In genomic region chr7:141539556-141540311, GRCm38 (mm10) we compare ENCODE assay signal across 8 mouse cellular contexts. TPM values are rescaled to one million over a fixed set of nuclear protein-coding genes. Genes with fewer than 3 reads are reported as not detected.
A peak's percentile ranks its signal among the peaks of the same experiment; 100 is the strongest.
DNase-seq lines count a peak whose midpoint lies in the region; ATAC-seq and TF ChIP-seq lines count a peak whose summit lies in the region.

Gene Chid1, minus strand, starts transcription at chr7:141539857.

- H3K9me3 ChIP-seq in hindbrain, embryonic 10.5 days = no peaks in the 10 kb centered on the region
- no peaks in the 10 kb centered on the region for H3K9me3 ChIP-seq in lung, postnatal 0 days (ENCODE audit: low read length)

- 1% methylated on average over 46 of the region's 46 CpGs for WGBS in hindbrain, embryonic 10.5 days
- under 1% methylated on average over 45 of the region's 46 CpGs for WGBS in lung, postnatal 0 days

- H3K4me1 ChIP-seq in hindbrain, embryonic 10.5 days (replicated peaks) = peaks cover 26% of the 10 kb centered on the region
- peaks cover 13% of the 10 kb centered on the region; the same call in 1 of the 2 replicates for H3K4me1 ChIP-seq in lung, postnatal 0 days (ENCODE audit: insufficient read depth, low read depth, low read length)

- TF ChIP-seq CTCF in lung, postnatal 0 days (IDR thresholded peaks at IDR 0.05) = no peak

- H3K27ac ChIP-seq in hindbrain, embryonic 10.5 days = peak within 1 kb of the TSS; percentile 91
- peak within 1 kb of the TSS; percentile 83 for H3K27ac ChIP-seq in lung, postnatal 0 days (ENCODE audit: low read length)

- H3K4me2 ChIP-seq in lung, postnatal 0 days (replicated peaks; ENCODE audit: low read depth, low read length) = peak within 1 kb of the TSS; percentile 83

- no peak for TF ChIP-seq EP300 in lung, postnatal 0 days (IDR thresholded peaks at IDR 0.05)

- no peaks in the 10 kb centered on the region for H3K36me3 ChIP-seq in hindbrain, embryonic 10.5 days
- no peaks in the 10 kb centered on the region for H3K36me3 ChIP-seq in lung, postnatal 0 days (ENCODE audit: insufficient read depth, low read length)

- H3K27me3 ChIP-seq in hindbrain, embryonic 10.5 days (ENCODE audit: insufficient read depth, poor library complexity, severe bottlenecking) = no peaks in the 10 kb centered on the region
- H3K27me3 ChIP-seq in lung, postnatal 0 days (replicated peaks; ENCODE audit: insufficient read depth, low read length) = no peaks in the 10 kb centered on the region

- peak; percentile 93 for ATAC-seq in frontal cortex, adult (ENCODE audit: low TSS enrichment)
- ATAC-seq in lung, postnatal 0 days = peak; percentile 98

- H3K9ac ChIP-seq in lung, postnatal 0 days (replicated peaks; ENCODE audit: low read depth) = peak within 1 kb of the TSS; percentile 48

- H3K4me3 ChIP-seq in hindbrain, embryonic 10.5 days = peak within 1 kb of the TSS; percentile 89
- peak within 1 kb of the TSS; percentile 76 for H3K4me3 ChIP-seq in lung, postnatal 0 days (ENCODE audit: low read depth, low read length)

- DNase-seq in MEL-GATA-1-ER (ENCODE audit: extremely low read depth, low read depth) = peak; percentile 90
- peak; percentile 99 for DNase-seq in cerebellum, adult 8-10 months
- DNase-seq in hindbrain, embryonic 10.5 days (ENCODE audit: low spot score) = peak; percentile 99
- DNase-seq in layer of hippocampus, adult 9-11 months = peak; percentile 97
- peak; percentile 99 for DNase-seq in lung, postnatal 0 days (ENCODE audit: low spot score)
- DNase-seq in ovary, postnatal 14 days (ENCODE audit: low spot score) = peak; percentile 97
- peak; percentile 99 for DNase-seq in thymus, postnatal 14 days

RNA-seq across cellular contexts. Expression of gene Chid1, which starts in this region (rescaled TPM):
- polyA plus RNA-seq in hindbrain, embryonic 10.5 days (2016; fragmentation: Nextera tagmentation; extraction: Ambion mirVana) = 24.9 and 30.2 TPM in 2 replicates
- 15.6 and 20.2 TPM in 2 replicates for polyA plus RNA-seq in lung, postnatal 0 days (2015; fragmentation: Nextera tagmentation; extraction: Ambion mirVana)

Comparison
In these comparisons a context has a peak if more than half of its experiments do, and no peak if none do; other contexts are left out.
1. Peak in every context shown above with its lines: DNase-seq, ATAC-seq, H3K4me3 ChIP-seq and H3K27ac ChIP-seq.